Mouse (Mus musculus): ENCODE results near the gene Psmb2.

Psmb2 gene

DNA sequence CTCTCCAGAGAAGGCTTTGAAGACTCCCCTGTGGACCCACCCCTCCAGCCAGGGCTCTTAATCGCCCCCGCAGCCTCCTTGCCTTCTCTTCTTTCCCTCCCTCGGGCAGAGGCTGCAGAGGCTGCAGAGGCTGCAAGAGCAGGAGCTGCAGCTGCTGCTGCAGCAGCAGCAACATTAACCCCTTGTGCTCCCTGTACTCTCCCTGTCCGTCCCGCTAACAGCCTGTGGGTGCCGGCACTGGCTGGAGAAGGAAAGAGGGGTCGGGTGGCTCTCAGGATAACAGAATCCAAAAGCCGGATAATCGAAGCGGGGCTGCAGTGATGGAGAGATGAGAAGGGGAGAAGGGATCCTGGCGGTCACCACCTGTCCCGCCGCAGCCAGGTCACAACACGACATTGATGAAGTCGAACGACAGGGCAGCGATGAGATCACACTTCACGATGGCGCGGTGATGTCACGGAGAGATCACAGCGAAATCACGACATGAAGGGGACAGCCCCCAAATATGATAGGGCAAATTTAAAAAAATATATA lies 75.2 kb downstream of the Psmb2 start:
- no peak for DNase-seq (ENCODE audit: low spot score)

GRCm38 (mm10) chr4:126753268-126754230 lies 76.1 kb downstream of the Psmb2 start, which contains the start of the genes Ncdn and AU040320:
TSS of gene Ncdn (minus strand) at chr4:126753438.
TSS of gene AU040320 (plus strand) at chr4:126753544.
- peak; percentile 97 for DNase-seq (ENCODE audit: low spot score)

- no peak for DNase-seq (ENCODE audit: low spot score)
Measured at GRCm38 (mm10) chr4:126754231-126754611, 76.8 kb downstream of the Psmb2 start.

DNA sequence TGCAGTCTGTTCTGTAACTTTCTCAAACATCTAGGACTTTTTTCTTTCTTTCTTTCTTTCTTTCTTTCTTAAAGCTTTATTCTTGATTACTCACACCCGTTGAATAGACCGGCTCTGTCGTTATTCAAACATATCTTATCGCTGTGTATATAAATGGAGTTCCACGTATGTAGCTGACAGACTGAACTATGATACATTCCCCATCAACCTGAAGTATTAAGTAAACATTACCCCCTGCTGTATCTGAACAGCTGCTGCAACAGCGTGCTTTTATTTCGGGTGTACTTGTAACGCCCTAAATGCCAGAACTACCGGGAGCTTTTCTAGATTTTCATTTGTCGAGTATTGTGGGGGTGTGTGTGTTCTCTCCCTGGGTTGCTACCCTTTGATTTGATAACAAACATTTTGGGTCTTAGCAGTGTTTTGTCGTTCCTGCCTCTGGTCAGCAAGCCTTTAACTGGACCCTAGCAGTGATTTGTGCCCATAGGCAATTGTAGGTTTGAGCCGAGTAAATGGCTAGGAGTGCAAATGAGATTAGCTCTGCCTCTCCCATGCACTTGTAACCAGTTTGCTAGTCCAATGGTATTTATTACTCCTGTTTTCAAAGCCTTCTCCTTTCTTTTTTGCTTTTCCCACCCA lies 77.4 kb downstream of the Psmb2 start:
- DNase-seq (ENCODE audit: low spot score) = no peak

DNA sequence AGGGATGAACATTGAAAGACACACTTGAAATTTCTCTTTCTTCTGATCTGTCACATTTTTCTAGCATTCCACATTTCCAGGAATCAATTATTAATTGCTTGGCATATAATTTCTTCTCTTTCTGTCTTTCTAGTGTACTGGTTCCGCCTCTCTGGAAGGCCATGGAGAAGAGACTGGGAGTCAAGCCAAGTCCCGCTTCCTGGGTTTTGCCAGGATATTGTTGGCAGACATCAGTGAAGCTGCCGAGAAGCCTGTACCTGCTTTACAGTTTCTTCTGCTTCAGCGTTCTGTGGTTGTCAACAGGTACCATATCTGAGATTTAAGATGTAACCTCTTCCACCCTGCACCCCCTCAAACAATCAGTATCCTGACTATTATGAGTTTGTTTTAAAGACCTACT lies 79.3 kb downstream of the Psmb2 start:
- DNase-seq (ENCODE audit: low spot score) = no peak

DNA sequence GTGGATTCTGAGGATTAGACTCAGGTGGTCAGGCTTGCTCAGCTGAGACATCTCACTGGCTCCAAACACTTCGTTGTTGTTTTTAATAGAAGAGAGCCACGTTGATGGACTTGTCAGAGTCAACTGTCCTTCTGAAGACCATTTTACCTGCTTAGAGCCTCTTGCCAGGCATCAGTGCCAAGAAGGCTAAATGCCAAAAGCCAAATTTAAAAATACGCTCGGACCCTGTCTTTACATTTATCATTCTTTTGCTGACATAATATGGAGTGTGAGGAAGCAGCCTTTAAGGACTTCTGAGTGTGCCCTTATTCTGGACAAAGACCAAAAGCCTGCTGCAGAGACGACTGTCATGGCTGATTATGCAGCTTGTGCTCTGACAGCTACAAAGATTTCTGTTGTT lies 80.9 kb downstream of the Psmb2 start:
- DNase-seq (ENCODE audit: low spot score) = no peak

Data from lung, postnatal 25 days (tissue).